Mouse (Mus musculus): ENCODE measurements around the gene Lce1i.

GRCm38 (mm10) chr3:92778799-92779198 lies at the start of gene Lce1i:
- TF ChIP-seq CTCF (IDR thresholded peaks at IDR 0.05; ENCODE audit: extremely low read depth, insufficient read depth, low read length) (no peak), POLR2A (IDR thresholded peaks at IDR 0.05; ENCODE audit: extremely low read depth, insufficient read depth, low read length) (no peak)

Data from cortical plate, adult 2 months (tissue).